Mouse (Mus musculus): ENCODE measurements at regions not wholly inside any gene's neighbourhood (a gene's known extent, or its start where the extent isn't known, plus 50 kb on each side); places are given as distances from the start of the nearest gene placed in this dataset.

DNA sequence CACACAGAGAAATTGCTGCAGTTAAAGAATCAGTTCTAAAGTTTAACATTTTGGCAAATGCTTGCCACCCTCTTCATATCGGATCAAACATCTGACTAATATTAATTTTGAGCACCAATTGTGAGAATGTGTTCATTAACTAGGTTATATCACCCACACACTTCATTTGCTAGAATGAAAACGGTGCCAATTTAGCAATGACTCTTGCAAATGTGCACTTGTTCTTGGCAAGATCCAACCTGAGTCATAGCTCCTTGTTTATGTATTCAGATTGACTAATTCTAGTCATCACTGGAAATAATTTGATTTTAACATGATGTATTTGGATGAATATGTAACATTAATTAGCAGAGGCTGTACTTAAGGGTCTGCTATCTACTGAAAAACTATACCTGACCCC is 327.8 kb upstream of the Gm21961 start:
- TF ChIP-seq POLR2A (IDR thresholded peaks at IDR 0.05; ENCODE audit: borderline replicate concordance, extremely low read depth, insufficient read depth, insufficient read length, poor library complexity, severe bottlenecking) (no peak), CTCF (IDR thresholded peaks at IDR 0.05; ENCODE audit: borderline replicate concordance, extremely low read depth, insufficient read depth, insufficient read length) (no peak)
